Mouse (Mus musculus): ENCODE results near the gene Yju2. TPM values are rescaled to one million over a fixed set of nuclear protein-coding genes. Genes with fewer than 3 reads are reported as not detected.

Yju2 gene
- polyA plus RNA-seq, 1 experiment from 2014 or later, result 7.2 TPM

DNA sequence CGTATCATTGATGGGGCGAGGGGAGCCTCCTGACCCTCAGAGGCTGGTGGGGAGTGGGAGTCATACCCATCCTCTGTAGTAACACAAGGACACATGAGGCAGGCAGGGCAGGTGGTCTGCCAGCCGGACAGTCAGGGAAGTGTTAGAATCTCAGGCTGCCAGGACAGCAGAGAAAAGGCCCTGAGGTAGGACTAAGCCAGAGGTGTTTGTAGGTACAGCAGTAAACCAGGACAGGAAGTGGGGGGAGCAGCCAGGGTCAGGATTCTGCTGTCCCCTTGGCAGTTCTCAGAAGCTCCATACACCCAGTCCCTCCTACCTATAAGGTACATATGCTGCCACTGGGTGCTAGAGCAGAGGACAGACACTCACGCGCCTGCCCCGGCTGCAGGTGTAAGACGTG lies 2.7 kb downstream of the Yju2 start:
- H3K4me3 ChIP-seq (replicated peaks), result no peak overlapping the region
- H3K4me2 ChIP-seq, result no peak overlapping the region
- H3K27me3 ChIP-seq, result no peaks in the 10 kb centered on the region
- WGBS (ENCODE audit: insufficient replicate concordance), result 87% methylated on average over 7 of the region's 7 CpGs
- no peak overlapping the region for H3K27ac ChIP-seq (replicated peaks)
- ATAC-seq (ENCODE audit: insufficient read depth), result no peak
- H3K4me1 ChIP-seq (replicated peaks), result peaks cover 38% of the 10 kb centered on the region
- peaks cover 45% of the 10 kb centered on the region for H3K36me3 ChIP-seq (replicated peaks)
- H3K9ac ChIP-seq, result no peak overlapping the region
- H3K9me3 ChIP-seq (replicated peaks), result no peaks in the 10 kb centered on the region

DNA sequence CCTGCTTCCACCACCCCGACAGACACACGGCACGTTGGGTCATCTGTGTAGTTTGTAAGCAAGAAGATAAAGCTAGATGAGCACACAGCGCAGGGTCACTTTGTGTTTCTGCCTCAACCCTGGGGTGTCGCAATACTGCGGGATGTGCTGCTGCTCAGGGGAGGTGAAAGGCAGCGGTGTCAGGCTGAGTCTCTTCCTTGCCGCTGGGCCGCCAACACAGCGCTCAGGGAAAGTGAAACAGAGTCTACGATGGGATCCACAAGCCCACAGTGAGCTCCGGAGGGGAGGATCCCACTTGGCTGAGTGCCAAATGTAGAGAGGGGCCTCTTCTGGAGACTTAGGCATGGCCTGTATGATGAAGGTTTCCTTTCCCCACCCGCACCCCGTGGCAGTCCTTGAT lies 4.3 kb downstream of the Yju2 start:
- H3K4me1 ChIP-seq (replicated peaks), result peaks cover 23% of the 10 kb centered on the region
- peak overlapping the region; percentile 48; the same call in 1 of the 2 replicates for H3K27ac ChIP-seq (replicated peaks)
- peak overlapping the region; percentile 29 for H3K4me2 ChIP-seq
- H3K9ac ChIP-seq, result no peak overlapping the region
- H3K4me3 ChIP-seq (replicated peaks), result no peak overlapping the region
- no peaks in the 10 kb centered on the region for H3K9me3 ChIP-seq (replicated peaks)
- no peak for ATAC-seq (ENCODE audit: insufficient read depth)
- no peaks in the 10 kb centered on the region for H3K27me3 ChIP-seq
- peaks cover 56% of the 10 kb centered on the region for H3K36me3 ChIP-seq (replicated peaks)
- WGBS (ENCODE audit: insufficient replicate concordance), result 66% methylated on average over 14 of the region's 14 CpGs

DNA sequence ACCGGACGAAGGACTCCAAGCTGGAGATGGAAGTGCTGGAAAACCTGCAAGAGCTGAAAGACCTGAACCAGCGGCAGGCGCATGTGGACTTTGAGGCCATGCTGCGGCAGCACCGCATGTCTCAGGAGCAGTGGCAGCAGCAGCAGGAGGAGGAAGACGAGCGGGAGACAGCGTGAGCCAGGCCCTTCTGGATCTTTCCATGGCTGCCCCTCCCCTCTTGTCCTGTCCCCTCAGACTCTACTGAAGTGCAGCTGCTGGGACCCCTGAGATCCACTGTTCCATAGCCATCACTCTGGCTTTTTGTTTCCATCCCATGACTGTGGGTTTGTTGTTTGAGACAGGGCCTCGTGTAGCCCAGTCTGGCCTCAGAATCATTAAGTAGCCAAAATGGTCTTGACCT lies 5.6 kb downstream of the Yju2 start:
- Histone ChIP-seq H3K36me3 (replicated peaks) (peaks cover 56% of the 10 kb centered on the region), H3K9me3 (replicated peaks) (no peaks in the 10 kb centered on the region), H3K4me1 (replicated peaks) (peaks cover 14% of the 10 kb centered on the region), H3K4me2 (no peak overlapping the region), H3K9ac (no peak overlapping the region), H3K27ac (replicated peaks) (no peak overlapping the region), H3K4me3 (replicated peaks) (no peak overlapping the region), H3K27me3 (peaks cover 10% of the 10 kb centered on the region)
- ATAC-seq (ENCODE audit: insufficient read depth), result no peak
- 82% methylated on average over 10 of the region's 10 CpGs for WGBS (ENCODE audit: insufficient replicate concordance)

DNA sequence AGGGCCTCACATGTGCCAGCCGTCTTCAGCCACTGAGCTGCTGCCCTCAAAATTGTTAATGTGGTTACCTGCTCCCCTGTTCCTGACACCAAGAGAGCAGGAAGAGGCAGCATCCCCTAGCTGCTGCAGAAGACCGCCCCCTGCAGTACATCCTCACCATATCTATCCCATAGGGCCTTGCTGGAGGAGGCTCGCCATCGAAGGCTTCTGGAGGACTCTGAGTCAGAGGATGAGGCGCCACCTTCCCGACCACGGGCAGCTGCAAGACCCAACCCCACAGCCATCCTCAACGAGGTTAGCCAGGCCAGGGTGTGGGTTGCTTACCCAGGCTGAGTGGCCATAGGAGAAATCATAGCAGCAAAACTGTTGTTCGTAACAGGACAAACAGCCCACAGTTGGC lies 6.1 kb downstream of the Yju2 start:
- ATAC-seq (ENCODE audit: insufficient read depth), result no peak
- Histone ChIP-seq H3K9me3 (replicated peaks) (no peaks in the 10 kb centered on the region), H3K27ac (replicated peaks) (no peak overlapping the region), H3K4me2 (no peak overlapping the region), H3K9ac (no peak overlapping the region), H3K4me3 (replicated peaks) (no peak overlapping the region), H3K36me3 (replicated peaks) (peaks cover 56% of the 10 kb centered on the region), H3K4me1 (replicated peaks) (peaks cover 9% of the 10 kb centered on the region), H3K27me3 (peaks cover 15% of the 10 kb centered on the region)
- whole genome bisulfite sequencing (ENCODE audit: insufficient replicate concordance), result 70% methylated on average over 9 of the region's 9 CpGs

DNA sequence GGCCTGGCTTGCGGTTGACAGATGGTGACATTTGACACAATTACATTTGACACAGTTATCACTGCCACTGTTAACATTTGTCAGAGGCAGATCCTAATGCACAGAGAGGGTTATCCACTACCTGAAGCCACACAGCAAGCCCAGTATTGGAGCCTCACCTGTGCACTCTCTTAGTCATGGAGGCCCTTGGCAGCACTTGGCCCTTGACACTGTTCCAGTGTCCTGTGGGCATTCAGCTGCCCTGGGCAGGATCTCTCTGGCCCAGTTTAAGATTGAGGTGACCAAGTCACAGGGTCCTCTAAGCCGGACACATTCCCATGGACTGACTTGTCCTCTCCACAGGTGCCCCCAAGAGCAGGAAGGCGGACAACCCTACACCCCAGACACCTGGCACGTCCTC lies 8.3 kb downstream of the Yju2 start:
- Histone ChIP-seq H3K27me3 (peaks cover 37% of the 10 kb centered on the region), H3K4me3 (replicated peaks) (no peak overlapping the region), H3K36me3 (replicated peaks) (peaks cover 39% of the 10 kb centered on the region), H3K9ac (no peak overlapping the region), H3K4me2 (no peak overlapping the region), H3K9me3 (replicated peaks) (no peaks in the 10 kb centered on the region), H3K27ac (replicated peaks) (no peak overlapping the region), H3K4me1 (replicated peaks) (peaks cover 11% of the 10 kb centered on the region; the same call in 1 of the 2 replicates)
- WGBS (ENCODE audit: insufficient replicate concordance), result 72% methylated on average over 4 of the region's 4 CpGs
- no peak for ATAC-seq (ENCODE audit: insufficient read depth)

DNA sequence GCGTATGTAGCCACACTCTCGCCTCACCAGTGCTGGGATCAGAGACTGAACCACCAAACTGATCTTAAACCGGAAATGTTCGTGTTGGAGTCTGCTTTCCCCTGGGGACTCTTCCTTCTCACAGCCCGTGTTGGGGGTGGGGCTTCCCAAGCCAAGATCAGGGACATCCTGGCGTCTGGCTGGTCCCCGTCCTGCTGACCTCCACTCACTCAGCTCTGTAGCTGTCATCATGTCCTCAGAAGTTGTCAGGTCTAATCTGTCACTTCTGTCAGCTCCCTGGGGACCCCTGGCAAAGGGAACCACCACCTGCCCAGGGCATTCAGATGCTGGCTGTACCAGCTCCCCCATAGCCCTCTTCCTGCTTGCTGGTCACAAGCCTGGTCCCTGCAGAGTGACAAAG lies 9.3 kb downstream of the Yju2 start:
- peaks cover 37% of the 10 kb centered on the region for H3K36me3 ChIP-seq (replicated peaks)
- no peak overlapping the region for H3K27ac ChIP-seq (replicated peaks)
- H3K4me2 ChIP-seq, result no peak overlapping the region
- no peak overlapping the region for H3K4me3 ChIP-seq (replicated peaks)
- 55% methylated on average over 7 of the region's 7 CpGs for WGBS (ENCODE audit: insufficient replicate concordance)
- H3K27me3 ChIP-seq, result peaks cover 47% of the 10 kb centered on the region
- no peak for ATAC-seq (ENCODE audit: insufficient read depth)
- H3K9ac ChIP-seq, result no peak overlapping the region
- H3K9me3 ChIP-seq (replicated peaks), result no peaks in the 10 kb centered on the region
- peaks cover 9% of the 10 kb centered on the region; the same call in 1 of the 2 replicates for H3K4me1 ChIP-seq (replicated peaks)

DNA sequence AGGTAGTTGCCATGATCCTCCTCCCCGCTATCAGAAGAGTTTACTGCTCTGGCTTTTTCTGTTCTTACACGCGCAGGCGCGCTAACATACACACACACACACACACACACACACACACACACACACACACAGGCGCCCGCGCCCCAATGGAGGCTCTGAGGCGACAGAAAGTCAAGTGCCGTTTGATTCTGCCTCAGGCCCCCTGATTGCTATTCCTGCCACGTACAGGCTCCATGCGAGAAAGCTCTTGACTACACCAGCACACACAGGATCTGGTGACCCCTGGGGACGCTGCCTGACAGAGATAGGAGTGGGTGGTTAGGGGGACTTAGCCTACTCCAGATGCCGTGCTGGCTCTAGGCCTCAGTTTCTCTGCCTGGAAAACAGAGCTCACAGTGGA lies 10.7 kb downstream of the Yju2 start:
- H3K4me3 ChIP-seq (replicated peaks), result no peak overlapping the region
- peaks cover 7% of the 10 kb centered on the region; the same call in 1 of the 2 replicates for H3K4me1 ChIP-seq (replicated peaks)
- peaks cover 55% of the 10 kb centered on the region for H3K27me3 ChIP-seq
- ATAC-seq (ENCODE audit: insufficient read depth), result no peak
- H3K9me3 ChIP-seq (replicated peaks), result no peaks in the 10 kb centered on the region
- H3K4me2 ChIP-seq, result no peak overlapping the region
- H3K27ac ChIP-seq (replicated peaks), result no peak overlapping the region
- 49% methylated on average over 14 of the region's 14 CpGs for WGBS (ENCODE audit: insufficient replicate concordance)
- peaks cover 30% of the 10 kb centered on the region for H3K36me3 ChIP-seq (replicated peaks)
- no peak overlapping the region for H3K9ac ChIP-seq

DNA sequence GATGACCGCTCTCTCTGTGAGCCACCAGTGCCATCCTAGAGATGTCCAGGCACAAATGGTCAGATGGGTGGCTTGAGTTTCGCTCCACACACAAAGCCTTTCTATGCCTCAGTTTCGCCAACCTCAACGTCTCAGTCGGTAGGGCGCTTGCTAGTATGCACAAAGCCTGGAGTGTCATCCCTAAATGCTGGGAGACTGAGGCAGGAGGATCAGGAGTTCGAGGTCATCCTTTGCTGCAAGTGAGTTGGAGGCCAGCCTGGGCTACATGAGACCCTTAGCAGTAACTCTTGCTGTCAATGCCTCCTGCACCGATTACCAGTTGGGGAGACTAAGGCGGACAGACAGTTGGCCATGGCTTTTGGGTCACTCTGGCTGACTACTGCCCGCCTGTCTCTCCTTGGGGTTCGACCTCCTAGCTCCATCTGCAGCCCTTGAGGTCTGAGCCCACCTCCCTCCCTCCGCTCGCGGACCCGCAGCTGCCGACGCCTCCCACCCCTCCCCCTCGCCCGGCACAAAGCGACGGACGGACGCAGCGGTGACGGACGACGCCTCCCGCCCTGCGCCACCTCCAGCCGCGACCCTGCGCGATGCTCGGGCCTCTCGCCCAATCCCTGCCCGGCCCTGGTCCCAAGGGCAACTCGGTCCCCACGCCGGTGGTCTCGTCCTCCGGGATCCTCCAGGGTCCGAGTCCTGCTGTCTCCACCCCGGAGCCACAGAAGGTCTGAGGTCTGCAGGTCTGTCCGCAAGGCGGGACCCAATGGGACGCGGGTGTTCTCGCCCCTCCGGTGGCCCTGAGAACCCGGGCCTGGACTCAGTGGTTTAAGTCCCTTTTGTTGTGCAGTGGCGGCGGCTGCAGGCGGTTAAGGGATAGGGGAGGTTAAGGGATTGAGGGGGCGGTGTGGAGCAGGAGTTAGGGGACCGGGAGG lies 11.3 kb downstream of the Yju2 start, which contains the start of gene Shd:
Gene Shd, plus strand, starts transcription at position 502 of the 926 bp plus-strand sequence.
- Histone ChIP-seq H3K4me2 (peak within 1 kb of the TSS; percentile 59), H3K27ac (replicated peaks) (no peak within 1 kb of the TSS), H3K4me1 (replicated peaks) (peaks cover 7% of the 10 kb centered on the region; the same call in 1 of the 2 replicates), H3K4me3 (replicated peaks) (peak within 1 kb of the TSS; percentile 33), H3K9ac (no peak within 1 kb of the TSS), H3K9me3 (replicated peaks) (no peaks in the 10 kb centered on the region), H3K27me3 (peaks cover 55% of the 10 kb centered on the region), H3K36me3 (replicated peaks) (peaks cover 23% of the 10 kb centered on the region)
- WGBS (ENCODE audit: insufficient replicate concordance), result 8% methylated on average over 55 of the region's 55 CpGs
- ATAC-seq (ENCODE audit: insufficient read depth), result no peak

DNA sequence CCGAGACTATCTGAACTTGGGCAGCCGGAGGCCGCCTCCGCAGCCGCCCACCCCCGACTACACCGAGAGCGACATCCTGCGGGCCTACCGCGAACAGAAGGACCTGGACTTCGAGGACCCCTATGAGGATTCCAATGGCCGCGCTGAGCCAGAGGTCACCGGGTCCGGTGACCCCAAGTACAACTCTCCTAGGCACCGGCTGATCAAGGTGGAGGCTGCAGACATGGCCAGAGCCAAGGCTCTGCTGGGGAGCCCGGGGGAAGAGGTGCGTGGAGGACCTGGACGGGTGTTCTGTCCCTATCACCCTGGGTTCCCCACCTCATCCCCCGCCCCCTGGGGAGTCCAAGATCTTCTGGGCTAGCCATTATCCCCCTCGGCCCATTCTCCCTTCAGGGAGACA lies 12.6 kb downstream of the Yju2 start:
- H3K27me3 ChIP-seq, result peaks cover 55% of the 10 kb centered on the region

DNA sequence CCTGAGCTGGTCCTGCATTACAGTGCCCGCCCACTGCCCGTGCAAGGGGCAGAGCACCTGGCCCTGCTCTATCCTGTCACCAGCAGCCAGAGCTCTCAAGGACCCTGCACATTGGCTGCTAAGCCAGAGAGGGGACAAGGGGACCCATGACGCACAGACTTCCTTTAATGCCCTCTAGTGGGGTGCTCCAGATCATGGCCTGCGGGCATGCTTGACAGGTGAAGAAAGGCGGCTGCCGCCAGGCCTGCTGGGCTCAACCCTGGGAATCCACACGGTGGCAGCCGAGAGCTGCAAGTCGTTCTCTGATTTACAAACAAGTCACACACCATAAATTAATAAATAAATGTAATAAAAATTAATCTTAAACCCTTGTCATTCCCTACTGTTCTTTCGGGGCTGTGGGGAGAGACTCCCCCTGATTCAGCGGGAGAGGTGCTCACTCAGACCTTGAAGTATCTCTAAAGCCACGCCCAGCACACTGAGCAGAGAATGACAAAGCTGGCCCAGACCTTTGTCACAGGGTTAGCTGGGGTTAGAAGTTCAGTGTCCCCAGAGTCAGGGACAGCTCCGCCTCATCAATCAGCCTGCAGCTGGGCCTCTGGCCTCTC lies 17.5 kb downstream of the Yju2 start:
- WGBS (ENCODE audit: insufficient replicate concordance), result 15% methylated on average over 13 of the region's 13 CpGs
- no peak overlapping the region for H3K4me2 ChIP-seq
- peak; percentile 57 for ATAC-seq (ENCODE audit: insufficient read depth)
- no peak overlapping the region for H3K4me3 ChIP-seq (replicated peaks)
- H3K9me3 ChIP-seq (replicated peaks), result no peaks in the 10 kb centered on the region
- H3K9ac ChIP-seq, result no peak overlapping the region
- H3K27ac ChIP-seq (replicated peaks), result no peak overlapping the region
- H3K27me3 ChIP-seq, result peaks cover 26% of the 10 kb centered on the region
- no peaks in the 10 kb centered on the region for H3K36me3 ChIP-seq (replicated peaks)
- peaks cover 10% of the 10 kb centered on the region; the same call in 1 of the 2 replicates for H3K4me1 ChIP-seq (replicated peaks)

More for the DNA sequence above, 12.6 kb downstream of the Yju2 start:
- no peak overlapping the region for H3K4me2 ChIP-seq
- peaks cover 13% of the 10 kb centered on the region for H3K36me3 ChIP-seq (replicated peaks)
- WGBS (ENCODE audit: insufficient replicate concordance), result 25% methylated on average over 22 of the region's 22 CpGs
- no peak overlapping the region for H3K27ac ChIP-seq (replicated peaks)
- no peak overlapping the region for H3K4me3 ChIP-seq (replicated peaks)
- peaks cover 10% of the 10 kb centered on the region; the same call in 1 of the 2 replicates for H3K4me1 ChIP-seq (replicated peaks)
- no peak for ATAC-seq (ENCODE audit: insufficient read depth)
- H3K9ac ChIP-seq, result no peak overlapping the region
- H3K9me3 ChIP-seq (replicated peaks), result no peaks in the 10 kb centered on the region

DNA sequence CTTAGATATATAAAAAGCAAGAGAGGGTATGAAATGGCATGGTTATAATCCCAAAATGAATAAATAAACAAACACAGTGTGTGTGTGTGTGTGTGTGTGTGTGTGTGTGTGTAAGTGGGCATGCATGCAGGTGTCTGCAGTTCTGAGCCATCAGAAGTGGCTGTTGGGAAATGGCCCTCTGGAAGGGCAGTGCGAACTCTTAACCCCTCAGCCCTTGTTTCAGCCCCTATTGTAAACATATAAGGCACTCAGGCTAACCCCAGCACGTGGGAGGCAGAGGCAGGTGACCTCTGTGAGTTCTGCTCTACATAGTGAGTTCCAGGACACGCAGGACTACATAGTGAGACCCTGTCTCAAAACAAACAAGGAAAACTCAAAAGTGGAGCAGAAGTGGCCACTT lies 18.4 kb downstream of the Yju2 start:
- ATAC-seq (ENCODE audit: insufficient read depth), result peak; percentile 55; the same call in 1 of the 2 replicates
- H3K9me3 ChIP-seq (replicated peaks), result no peaks in the 10 kb centered on the region
- WGBS (ENCODE audit: insufficient replicate concordance), result 36% methylated on average over 3 of the region's 3 CpGs
- no peaks in the 10 kb centered on the region for H3K36me3 ChIP-seq (replicated peaks)
- H3K9ac ChIP-seq, result no peak overlapping the region
- no peak overlapping the region for H3K27ac ChIP-seq (replicated peaks)
- no peak overlapping the region for H3K4me3 ChIP-seq (replicated peaks)
- H3K4me1 ChIP-seq (replicated peaks), result peaks cover 10% of the 10 kb centered on the region; the same call in 1 of the 2 replicates
- H3K27me3 ChIP-seq, result peaks cover 17% of the 10 kb centered on the region
- no peak overlapping the region for H3K4me2 ChIP-seq

Data from liver, embryonic 15.5 days (tissue).